Mouse (Mus musculus) midbrain, embryonic 11.5 days (tissue): ENCODE results near the gene Srp68. TPM values are rescaled to one million over a fixed set of nuclear protein-coding genes. Genes with fewer than 3 reads are reported as not detected.
A peak's percentile ranks its signal among the peaks of the same experiment; 100 is the strongest.

Source experiments
- ATAC-seq: fragments of 200-750 bp; cut with Nextera tagmentation; 2 replicates; pipeline ENCODE4 v1.8.0; 2017; ENCODE audit warnings: moderate TSS enrichment, moderate library complexity; ENCODE audit not compliant: low FRiP score
- DNase-seq: peaks from one replicate; pipeline ENCODE4 v3.0.0; 2015; ENCODE audit warnings: low spot score; ENCODE audit errors: missing footprints
- H3K27ac ChIP-seq: fragments of 300-500 bp; sonication (generic); 2 replicates; pipeline ENCODE4 v1.5.1; 2014; ENCODE audit warnings: low read depth, low read length
- H3K27me3 ChIP-seq: fragments of 300-500 bp; sonication (generic); 2 replicates; pipeline ENCODE4 v1.6.1; 2014; ENCODE audit warnings: mild to moderate bottlenecking, low read length, moderate library complexity, mixed read lengths; ENCODE audit not compliant: control insufficient read depth, insufficient read depth
- H3K36me3 ChIP-seq: fragments of 300-500 bp; sonication (generic); 2 replicates; pipeline ENCODE4 v1.6.1; 2014; ENCODE audit warnings: mild to moderate bottlenecking, low read length, moderate library complexity, mixed read lengths; ENCODE audit not compliant: control insufficient read depth, insufficient read depth
- H3K4me1 ChIP-seq: fragments of 300-500 bp; sonication (generic); 2 replicates; pipeline ENCODE4 v1.6.1; 2014; ENCODE audit warnings: low read length; ENCODE audit not compliant: control insufficient read depth, insufficient read depth
- H3K4me2 ChIP-seq: fragments of 300-500 bp; sonication (generic); 2 replicates; pipeline ENCODE4 v1.6.1; 2014; ENCODE audit warnings: mild to moderate bottlenecking, moderate library complexity
- H3K4me3 ChIP-seq: fragments of 300-500 bp; sonication (generic); 2 replicates; pipeline ENCODE4 v1.5.1; 2014; ENCODE audit warnings: low read depth, low read length
- H3K9ac ChIP-seq: fragments of 300-500 bp; sonication (generic); 2 replicates; pipeline ENCODE4 v1.6.1; 2014; ENCODE audit warnings: low read length
- H3K9me3 ChIP-seq: fragments of 300-500 bp; sonication (generic); 2 replicates; pipeline ENCODE4 v1.6.1; 2016; ENCODE audit warnings: low read length; ENCODE audit not compliant: control insufficient read depth
- WGBS: fragments of 180-500 bp; shearing (Covaris S2); extraction: QIAGEN DNeasy Blood & Tissue Kit; methylation state at CpG from one replicate; pipeline ENCODE4 v1.1.7; 2014; 5-methylcytosine and 5-hydroxymethylcytosine counted together
- polyA plus RNA-seq: library from polyadenylated mRNA; unstranded; fragments of >200 nt; fragmentation: Nextera tagmentation; extraction: Ambion mirVana; gene quantifications from 2 replicates; pipeline ENCODE4 v1.2.1, GENCODE M21; 2014

Gene Srp68
- polyA plus RNA-seq, 1 experiment from 2014 or later = 78.6 TPM

GRCm38 (mm10) chr11:116210696-116211095 is 63.3 kb downstream of the Srp68 start:
- Histone ChIP-seq H3K36me3 (peaks cover 4% of the 10 kb centered on the region; the same call in 1 of the 2 replicates), H3K9me3 (no peaks in the 10 kb centered on the region), H3K4me1 (no peaks in the 10 kb centered on the region), H3K27me3 (no peaks in the 10 kb centered on the region), H3K4me3 (no peak overlapping the region), H3K27ac (no peak overlapping the region), H3K9ac (no peak overlapping the region), H3K4me2 (no peak overlapping the region)
- DNase-seq (peak; percentile 41), ATAC-seq (no peak)
- WGBS = 80% methylated on average over 5 of the region's 5 CpGs

- Histone ChIP-seq H3K4me1 (no peaks in the 10 kb centered on the region), H3K27me3 (no peaks in the 10 kb centered on the region), H3K4me2 (no peak overlapping the region), H3K9ac (no peak overlapping the region), H3K27ac (no peak overlapping the region), H3K9me3 (no peaks in the 10 kb centered on the region), H3K36me3 (peaks cover 4% of the 10 kb centered on the region; the same call in 1 of the 2 replicates), H3K4me3 (no peak overlapping the region)
- no peak for ATAC-seq
- 83% methylated on average over 8 of the region's 8 CpGs for WGBS
- DNase-seq = no peak
Measured at GRCm38 (mm10) chr11:116209257-116209656, 64.8 kb downstream of the Srp68 start.

DNA sequence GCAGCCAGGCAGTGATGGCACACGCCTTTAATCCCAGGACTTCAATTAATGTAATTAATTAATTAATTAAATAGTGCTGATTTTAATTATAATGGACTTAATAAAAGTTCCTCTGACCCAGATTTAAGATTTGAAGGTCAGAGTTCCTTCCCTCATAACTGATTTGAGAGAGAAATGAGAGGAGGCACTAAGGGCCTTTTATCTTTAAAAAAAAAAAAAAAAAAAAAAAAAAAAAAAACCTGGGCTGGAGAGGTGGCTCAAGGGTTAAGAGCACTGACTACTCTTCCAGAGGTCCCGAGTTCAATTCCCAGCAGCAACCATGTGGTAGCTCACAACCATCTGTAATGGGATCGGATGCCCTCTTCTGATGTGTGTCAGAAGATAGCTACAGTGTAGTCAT is 65.4 kb downstream of the Srp68 start:
- Histone ChIP-seq H3K9me3 (no peaks in the 10 kb centered on the region), H3K27ac (no peak overlapping the region), H3K27me3 (no peaks in the 10 kb centered on the region), H3K4me1 (no peaks in the 10 kb centered on the region), H3K9ac (no peak overlapping the region), H3K36me3 (peaks cover 4% of the 10 kb centered on the region; the same call in 1 of the 2 replicates), H3K4me2 (no peak overlapping the region), H3K4me3 (no peak overlapping the region)
- no peak for ATAC-seq
- 90% methylated on average over 3 of the region's 3 CpGs for WGBS
- no peak for DNase-seq

- DNase-seq = no peak
- Histone ChIP-seq H3K9me3 (no peaks in the 10 kb centered on the region), H3K36me3 (peaks cover 4% of the 10 kb centered on the region; the same call in 1 of the 2 replicates), H3K4me2 (no peak overlapping the region), H3K27ac (no peak overlapping the region), H3K27me3 (no peaks in the 10 kb centered on the region), H3K4me1 (no peaks in the 10 kb centered on the region), H3K9ac (no peak overlapping the region), H3K4me3 (no peak overlapping the region)
- no peak for ATAC-seq
- 84% methylated on average over 4 of the region's 4 CpGs for WGBS
Measured at GRCm38 (mm10) chr11:116206678-116207077, 67.3 kb downstream of the Srp68 start.

DNA sequence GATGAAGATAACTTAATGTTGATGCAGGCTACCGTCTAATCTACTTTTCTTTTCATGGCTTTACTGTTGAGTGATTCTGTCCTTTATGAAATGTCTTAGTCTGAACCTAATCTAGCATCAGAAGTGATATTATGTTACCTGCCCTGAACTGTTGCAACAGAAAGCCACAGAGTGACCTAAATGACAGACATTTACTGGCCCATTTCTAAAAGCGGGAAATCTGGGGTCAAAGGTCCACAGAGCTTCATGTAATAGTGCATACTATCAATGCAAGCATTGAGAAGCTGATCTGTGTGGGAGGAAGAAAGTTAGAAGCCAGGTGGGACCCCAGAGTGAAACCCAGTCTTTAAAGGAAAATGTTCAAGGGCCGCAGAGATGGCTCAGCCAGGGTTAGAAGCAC is 70.9 kb downstream of the Srp68 start:
- Histone ChIP-seq H3K9me3 (no peaks in the 10 kb centered on the region), H3K36me3 (peaks cover 4% of the 10 kb centered on the region; the same call in 1 of the 2 replicates), H3K4me3 (no peak overlapping the region), H3K4me2 (no peak overlapping the region), H3K27ac (no peak overlapping the region), H3K4me1 (0 out of 2 replicates have a peak, but pooled peaks cover 2% of the 10 kb centered on the region), H3K9ac (no peak overlapping the region), H3K27me3 (no peaks in the 10 kb centered on the region)
- no peak for DNase-seq
- ATAC-seq = no peak
- 87% methylated on average over 3 of the region's 3 CpGs for WGBS

- Histone ChIP-seq H3K27me3 (no peaks in the 10 kb centered on the region), H3K4me2 (no peak overlapping the region), H3K36me3 (no peaks in the 10 kb centered on the region), H3K27ac (no peak overlapping the region), H3K4me1 (0 out of 2 replicates have a peak, but pooled peaks cover 6% of the 10 kb centered on the region), H3K4me3 (no peak overlapping the region), H3K9ac (no peak overlapping the region), H3K9me3 (no peaks in the 10 kb centered on the region)
- no peak for DNase-seq
- ATAC-seq = no peak
- WGBS = 83% methylated on average over 2 of the region's 2 CpGs
Measured at GRCm38 (mm10) chr11:116201151-116201550, 72.9 kb downstream of the Srp68 start.

GRCm38 (mm10) chr11:116198639-116199531 is 75.1 kb downstream of the Srp68 start, which contains the start of the genes Ten1 and Acox1:
Gene Ten1, plus strand, starts transcription at chr11:116198855.
Gene Acox1, minus strand, starts transcription at chr11:116199045.
- peak; percentile 100 for DNase-seq
- ATAC-seq = peak; percentile 99
- Histone ChIP-seq H3K9me3 (no peaks in the 10 kb centered on the region), H3K4me3 (peak within 1 kb of the TSS; percentile 85), H3K9ac (peak within 1 kb of the TSS; percentile 87), H3K36me3 (no peaks in the 10 kb centered on the region), H3K4me1 (0 out of 2 replicates have a peak, but pooled peaks cover 6% of the 10 kb centered on the region), H3K27me3 (no peaks in the 10 kb centered on the region), H3K4me2 (peak within 1 kb of the TSS; percentile 75), H3K27ac (peak within 1 kb of the TSS; percentile 95)
- under 1% methylated on average over 62 of the region's 62 CpGs for WGBS

- ATAC-seq = no peak
- WGBS = 31% methylated on average over 13 of the region's 13 CpGs
- Histone ChIP-seq H3K9me3 (no peaks in the 10 kb centered on the region), H3K27ac (0 out of 2 replicates have a peak overlapping the region, but pooled peaks have one; percentile 95), H3K4me1 (0 out of 2 replicates have a peak, but pooled peaks cover 6% of the 10 kb centered on the region), H3K4me2 (peak overlapping the region; percentile 75), H3K9ac (peak overlapping the region; percentile 87), H3K27me3 (no peaks in the 10 kb centered on the region), H3K36me3 (no peaks in the 10 kb centered on the region), H3K4me3 (peak overlapping the region; percentile 85)
- no peak for DNase-seq
Measured at GRCm38 (mm10) chr11:116198132-116198531, 75.9 kb downstream of the Srp68 start.

DNA sequence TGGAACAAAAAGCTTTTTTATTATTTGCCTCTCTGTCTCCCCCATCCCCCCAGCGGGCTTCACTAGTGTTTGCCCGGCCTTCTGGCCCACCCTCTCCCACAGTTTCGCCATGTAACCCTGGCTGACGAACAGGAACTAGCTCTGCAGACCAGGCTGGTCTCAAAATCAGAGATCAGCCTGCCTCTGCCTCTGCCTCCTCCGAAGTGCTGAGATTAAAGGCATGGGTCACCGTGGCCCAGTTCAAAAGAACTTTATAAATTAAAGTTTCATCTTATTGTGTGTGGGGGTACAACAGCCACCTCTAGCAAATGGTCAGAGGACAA is 76.5 kb downstream of the Srp68 start:
- H3K27ac ChIP-seq = no peak overlapping the region
- no peaks in the 10 kb centered on the region for H3K9me3 ChIP-seq
- DNase-seq = no peak
- 91% methylated on average over 6 of the region's 6 CpGs for WGBS
- H3K4me1 ChIP-seq = 0 out of 2 replicates have a peak, but pooled peaks cover 6% of the 10 kb centered on the region
- H3K4me3 ChIP-seq = no peak overlapping the region
- H3K9ac ChIP-seq = no peak overlapping the region
- H3K36me3 ChIP-seq = no peaks in the 10 kb centered on the region
- H3K27me3 ChIP-seq = no peaks in the 10 kb centered on the region
- no peak overlapping the region for H3K4me2 ChIP-seq
- no peak for ATAC-seq
